Mouse (Mus musculus) 3134 (cell line): ENCODE results near the gene A530032D15Rik.
"Not testable (repeated sequence)": the region's sequence is repeated elsewhere in the genome, so short reads cannot be mapped to it uniquely, and the experiment has no call there.

Experiments used
- DNase-seq: peaks from one replicate; pipeline ENCODE4 v3.0.0-alpha.2; 2011; ENCODE audit warnings: low spot score; ENCODE audit not compliant: insufficient read length; ENCODE audit errors: extremely low read depth

A530032D15Rik gene

GRCm38 (mm10) chr1:85071690-85072089 lies 38.0 kb downstream of the A530032D15Rik start:
- not testable (repeated sequence) for DNase-seq

GRCm38 (mm10) chr1:85035801-85036200 lies 73.9 kb downstream of the A530032D15Rik start:
- not testable (repeated sequence) for DNase-seq

GRCm38 (mm10) chr1:85034394-85034793 lies 75.3 kb downstream of the A530032D15Rik start:
- DNase-seq, result not testable (repeated sequence)

GRCm38 (mm10) chr1:85033616-85034015 lies 76.0 kb downstream of the A530032D15Rik start:
- not testable (repeated sequence) for DNase-seq
